Mouse (Mus musculus) brain, embryonic 14.5 days (tissue): ENCODE data around the gene Shprh. TPM values are rescaled to one million over a fixed set of nuclear protein-coding genes. Genes with fewer than 3 reads are reported as not detected.

Experiments
- DNase-seq: peaks from one replicate; pipeline ENCODE4 v3.0.0-alpha.2; 2011; ENCODE audit warnings: low read depth
- CTCF ChIP-seq: fragments of 200-500 bp; IDR thresholded peaks from 2 replicates; pipeline ENCODE4 v1.5.1; 2012; ENCODE audit warnings: inconsistent platforms, mild to moderate bottlenecking, moderate library complexity, borderline replicate concordance; ENCODE audit not compliant: insufficient read depth, insufficient read length; ENCODE audit errors: extremely low read depth
- POLR2A ChIP-seq: fragments of 200-500 bp; IDR thresholded peaks from 2 replicates; pipeline ENCODE4 v1.6.1; 2012; ENCODE audit warnings: mild to moderate bottlenecking, inconsistent platforms, borderline replicate concordance; ENCODE audit not compliant: poor library complexity, insufficient read depth, insufficient read length, severe bottlenecking; ENCODE audit errors: extremely low read depth
- polyA plus RNA-seq: library from polyadenylated mRNA; depleted of rRNA; stranded (reverse); fragments of >200 nt; gene quantifications from 2 replicates; pipeline ENCODE4 v1.2.3, GENCODE M21; 2012; rRNA removed

Gene Shprh
- 15.9 and 17.4 TPM in 2 replicates for polyA plus RNA-seq

- TF ChIP-seq CTCF, result peak; percentile 30; the same call in 1 of the 2 replicates
- TF ChIP-seq POLR2A, result peak; percentile 75; the same call in 1 of the 2 replicates
- peak; percentile 100 for DNase-seq
These were observed at the start of gene Shprh for GRCm38 (mm10) chr10:11148884-11149741. TSS of gene Shprh (plus strand) at chr10:11149427.

GRCm38 (mm10) chr10:11121781-11122180, 27.4 kb upstream of the Shprh start:
- no peak for DNase-seq

GRCm38 (mm10) chr10:11145580-11145979, 3.6 kb upstream of the Shprh start:
- no peak for TF ChIP-seq POLR2A
- no peak for TF ChIP-seq CTCF
- no peak for DNase-seq

More at GRCm38 (mm10) chr10:11121781-11122180, 27.4 kb upstream of the Shprh start:
- TF ChIP-seq CTCF (no peak), POLR2A (no peak)

- TF ChIP-seq POLR2A, result no peak
- no peak for DNase-seq
These were observed 781 bp upstream of the Shprh start for GRCm38 (mm10) chr10:11148446-11148845.

DNA sequence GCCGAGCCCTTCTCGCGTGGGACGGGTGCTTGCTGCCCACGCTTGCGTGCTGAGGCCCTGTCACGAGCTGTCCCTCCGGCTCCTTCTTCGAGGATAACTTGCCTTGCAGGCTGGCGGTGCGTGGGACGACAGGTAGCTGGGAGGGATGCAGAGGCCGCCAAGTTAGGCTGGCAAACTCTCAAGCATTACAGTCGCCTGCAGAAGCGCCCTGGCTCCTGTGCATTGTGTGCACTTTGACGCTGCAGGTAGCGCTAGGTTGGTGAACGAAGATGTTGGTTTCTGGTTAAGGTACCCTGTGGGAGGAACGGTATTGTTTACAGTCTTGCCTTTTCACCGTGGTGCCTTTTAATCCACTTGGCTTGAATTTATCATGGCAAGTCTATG, 507 bp downstream of the Shprh start:
- TF ChIP-seq POLR2A (no peak), CTCF (no peak)
- DNase-seq, result no peak

- no peak for TF ChIP-seq POLR2A
- TF ChIP-seq CTCF, result no peak
- DNase-seq, result no peak
These were observed 2.4 kb downstream of the Shprh start for GRCm38 (mm10) chr10:11151644-11152043.

DNA sequence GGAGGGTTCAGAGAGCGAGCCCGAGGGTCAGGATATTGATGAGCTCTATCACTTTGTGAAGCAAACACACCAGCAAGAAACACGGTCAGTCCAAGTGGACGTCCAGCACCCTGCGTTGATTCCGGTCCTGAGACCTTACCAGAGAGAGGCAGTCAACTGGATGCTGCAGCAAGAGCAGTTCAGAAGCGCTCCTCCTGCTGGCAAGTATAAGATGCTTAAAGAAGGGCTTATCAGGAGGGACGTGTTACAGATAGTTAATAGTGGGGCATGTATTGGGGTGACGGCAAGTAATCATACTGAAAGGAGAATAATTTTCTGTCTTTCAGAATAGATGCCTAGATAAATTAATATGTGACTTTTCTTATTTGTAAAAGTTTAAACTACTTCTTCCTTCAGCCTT, 7.8 kb downstream of the Shprh start:
- TF ChIP-seq POLR2A (no peak), CTCF (peak; percentile 33; the same call in 1 of the 2 replicates)
- peak; percentile 25 for DNase-seq

DNA sequence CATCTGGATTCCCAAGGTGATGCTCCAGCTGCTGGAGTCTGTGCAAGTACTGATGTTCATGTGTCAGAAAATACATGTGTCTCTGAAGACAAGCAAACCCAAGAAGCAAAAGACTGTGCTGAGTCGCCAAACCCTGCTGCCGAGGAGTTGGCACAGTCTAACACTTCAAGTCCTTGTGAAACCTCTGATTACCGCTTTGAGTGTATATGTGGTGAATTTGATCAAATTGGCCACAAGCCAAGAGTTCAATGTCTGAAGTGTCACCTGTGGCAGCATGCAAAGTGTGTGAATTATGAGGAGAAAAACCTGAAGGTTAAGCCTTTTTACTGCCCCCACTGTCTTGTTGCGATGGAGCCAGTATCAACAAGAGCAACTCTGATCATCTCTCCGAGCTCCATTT, 15.3 kb downstream of the Shprh start:
- no peak for TF ChIP-seq CTCF
- TF ChIP-seq POLR2A, result no peak
- no peak for DNase-seq

- DNase-seq, result no peak
- no peak for TF ChIP-seq CTCF
- no peak for TF ChIP-seq POLR2A
These were observed 21.0 kb downstream of the Shprh start for GRCm38 (mm10) chr10:11170252-11170651.

GRCm38 (mm10) chr10:11171615-11172014, 22.4 kb downstream of the Shprh start:
- no peak for TF ChIP-seq POLR2A
- TF ChIP-seq CTCF, result no peak
- no peak for DNase-seq

DNA sequence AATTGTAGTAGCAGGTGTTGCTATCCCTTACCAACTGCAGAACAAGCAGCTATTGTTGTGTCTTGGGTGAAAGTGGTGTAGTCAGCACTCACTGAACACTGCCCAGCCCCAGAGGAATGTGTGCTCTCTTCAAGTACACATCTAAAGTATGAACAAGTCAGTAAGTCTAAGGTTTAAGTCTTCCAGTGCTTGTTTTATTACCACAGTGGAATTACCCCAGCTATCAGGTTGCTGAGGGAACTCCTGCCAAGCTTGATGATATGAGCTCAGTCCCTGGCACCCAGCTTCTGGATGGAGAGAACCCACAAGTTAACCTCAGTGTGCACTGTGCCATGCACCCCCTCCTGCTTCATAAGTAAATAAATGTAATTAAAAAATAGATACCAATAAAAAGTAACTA, 23.3 kb downstream of the Shprh start:
- no peak for DNase-seq
- TF ChIP-seq POLR2A, result no peak
- TF ChIP-seq CTCF, result no peak
